In genomic region chr10:43815291-43815690, GRCm38 (mm10) we compare ENCODE assay signal across 18 mouse cellular contexts.
DNase-seq lines count a peak whose midpoint lies in the region; ATAC-seq and TF ChIP-seq lines count a peak whose summit lies in the region.
"Had no signal": no experiment of that assay in that cellular context is flagged by ENCODE, and none has a peak within 500 bp of the region (broad histone marks: within the 10 kb centered on the region; RNA-seq: fewer than 3 reads in every experiment).

No protein-coding gene starts in this region.

- 0 out of 2 replicates have a peak, but pooled peaks have one; percentile 27 for ATAC-seq in kidney, embryonic 16.5 days (ENCODE audit: low FRiP score, low TSS enrichment)
- ATAC-seq in megakaryocyte progenitor cell, adult 5-6 weeks (replicated peaks; ENCODE audit: poor library complexity) = peak; percentile 29; the same call in 1 of the 2 replicates
- ATAC-seq in granulocyte monocyte progenitor cell, adult 5-6 weeks (replicated peaks; ENCODE audit: poor library complexity, severe bottlenecking) = no peak

- WGBS in kidney, embryonic 16.5 days = 30% methylated on average over 5 of the region's 5 CpGs
- 39% methylated on average over 5 of the region's 5 CpGs for WGBS in bone marrow, adult 2 months

- H3K9me3 ChIP-seq in kidney, embryonic 16.5 days (ENCODE audit: low read length) = no peaks in the 10 kb centered on the region
- H3K9me3 ChIP-seq: embryonic facial prominence, embryonic 15.5 days; forebrain, embryonic 12.5 days; hindbrain, embryonic 13.5 days; limb, embryonic 12.5 days had no signal

- no peak overlapping the region for H3K27ac ChIP-seq in kidney, embryonic 16.5 days (ENCODE audit: low read length)
- H3K27ac ChIP-seq in bone marrow, adult 2 months (ENCODE audit: control insufficient read depth, insufficient read depth, low read depth, low read length, poor library complexity) = peak overlapping the region; percentile 90
- H3K27ac ChIP-seq: embryonic facial prominence, embryonic 15.5 days; forebrain, embryonic 12.5 days; heart, adult 2 months; hindbrain, embryonic 13.5 days; limb, embryonic 12.5 days; macrophage had no signal

- TF ChIP-seq POLR2A in bone marrow, adult 2 months (IDR thresholded peaks at IDR 0.05; ENCODE audit: borderline replicate concordance, control insufficient read depth, low read depth, low read length) = no peak

- no peak overlapping the region for H3K9ac ChIP-seq in kidney, embryonic 16.5 days (replicated peaks; ENCODE audit: low read length)
- H3K9ac ChIP-seq: embryonic facial prominence, embryonic 15.5 days; forebrain, embryonic 12.5 days; hindbrain, embryonic 13.5 days; limb, embryonic 12.5 days had no signal

- DNase-seq in kidney, postnatal 14 days = no peak
- peak; percentile 92 for DNase-seq in A20 (ENCODE audit: low read depth, low spot score)
- DNase-seq in adrenal gland, adult 8-10 months = no peak
- DNase-seq in thymus, postnatal 36 days = no peak
- DNase-seq: adrenal gland, postnatal 10 days; cerebellum, adult 2 months; heart, adult 2 months; kidney, adult 18-20 months; midbrain, embryonic 14.5 days had no signal

- no peak overlapping the region for H3K4me3 ChIP-seq in kidney, embryonic 16.5 days (ENCODE audit: low read length)
- H3K4me3 ChIP-seq in bone marrow, adult 2 months (replicated peaks; ENCODE audit: control insufficient read depth, low read depth, low read length) = no peak overlapping the region
- H3K4me3 ChIP-seq: embryonic facial prominence, embryonic 15.5 days; forebrain, embryonic 12.5 days; heart, adult 2 months; hindbrain, embryonic 13.5 days; limb, embryonic 12.5 days had no signal

- H3K4me2 ChIP-seq in kidney, embryonic 16.5 days (replicated peaks; ENCODE audit: low read depth, low read length) = no peak overlapping the region
- H3K4me2 ChIP-seq: embryonic facial prominence, embryonic 15.5 days; forebrain, embryonic 12.5 days; hindbrain, embryonic 13.5 days; limb, embryonic 12.5 days had no signal

- no peaks in the 10 kb centered on the region for H3K27me3 ChIP-seq in kidney, embryonic 16.5 days (ENCODE audit: insufficient read depth, low read length)
- H3K27me3 ChIP-seq: embryonic facial prominence, embryonic 15.5 days; forebrain, embryonic 12.5 days; hindbrain, embryonic 13.5 days; limb, embryonic 12.5 days had no signal

- H3K36me3 ChIP-seq in kidney, embryonic 16.5 days (ENCODE audit: insufficient read depth, low read length) = no peaks in the 10 kb centered on the region
- H3K36me3 ChIP-seq: embryonic facial prominence, embryonic 15.5 days; forebrain, embryonic 12.5 days; hindbrain, embryonic 13.5 days; limb, embryonic 12.5 days had no signal

- no peak for TF ChIP-seq CTCF in bone marrow, adult 2 months (IDR thresholded peaks at IDR 0.05; ENCODE audit: control insufficient read depth, insufficient read depth, low read length)

- H3K4me1 ChIP-seq in kidney, embryonic 16.5 days (ENCODE audit: insufficient read depth, low read length) = 0 out of 2 replicates have a peak, but pooled peaks cover 4% of the 10 kb centered on the region
- H3K4me1 ChIP-seq in bone marrow, adult 2 months (ENCODE audit: control insufficient read depth, insufficient read depth, low read length) = peaks cover 4% of the 10 kb centered on the region
- H3K4me1 ChIP-seq: embryonic facial prominence, embryonic 15.5 days; forebrain, embryonic 12.5 days; hindbrain, embryonic 13.5 days had no signal
